Mouse (Mus musculus) liver, postnatal 0 days (tissue): Measurements from ENCODE around the gene Colq.

Experiments
- CTCF ChIP-seq: sonication (generic); IDR thresholded peaks from 2 replicates; pipeline ENCODE4 v1.5.1; 2016; ENCODE audit warnings: antibody characterized with exemption, low read depth
- EP300 ChIP-seq: IDR thresholded peaks from 2 replicates; pipeline ENCODE4 v1.6.1; 2016; ENCODE audit warnings: antibody characterized with exemption, low read depth, mild to moderate bottlenecking

DNA sequence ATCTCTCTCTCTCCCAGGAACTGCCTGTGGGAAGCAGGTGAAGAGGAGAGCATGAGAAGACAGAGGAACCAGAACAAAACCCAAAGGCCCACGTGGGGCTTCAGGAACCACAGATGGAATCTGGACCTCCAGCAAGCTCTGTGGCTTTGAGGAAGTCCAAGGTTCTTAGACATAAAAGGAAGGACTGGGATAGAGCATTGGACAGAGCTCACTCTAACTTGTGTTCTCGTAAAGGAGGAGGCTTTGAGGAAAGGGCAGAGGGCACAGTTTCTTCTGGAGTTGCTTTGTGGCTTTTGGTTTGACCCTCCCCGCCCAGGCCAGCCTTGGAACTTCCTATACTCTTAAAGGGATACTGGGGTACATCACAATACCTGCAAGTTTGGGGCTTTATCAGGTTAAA, 58.5 kb downstream of the Colq start:
- TF ChIP-seq EP300 (no peak), CTCF (no peak)
